Mouse (Mus musculus) G1E (cell line): ENCODE measurements at regions not wholly inside any gene's neighbourhood (a gene's known extent, or its start where the extent isn't known, plus 50 kb on each side); places are given as distances from the start of the nearest gene placed in this dataset.
A peak's percentile ranks its signal among the peaks of the same experiment; 100 is the strongest.

ENCODE experiments used
- ATAC-seq: 2 replicates; pipeline ENCODE4 v1.8.0; 2016; ENCODE audit warnings: mild to moderate bottlenecking; ENCODE audit not compliant: insufficient number of reproducible peaks, poor library complexity, low FRiP score, severe bottlenecking; ENCODE audit errors: extremely low read depth
- DNase-seq: peaks from one replicate; pipeline ENCODE4 v3.0.0; 2012; ENCODE audit warnings: low spot score
- H3K27me3 ChIP-seq: 2 replicates; pipeline ENCODE4 v1.6.1; 2012; ENCODE audit warnings: mild to moderate bottlenecking, low read length, inconsistent platforms; ENCODE audit not compliant: insufficient read depth
- H3K36me3 ChIP-seq: replicated peaks from 2 replicates; pipeline ENCODE3; 2012; ENCODE audit warnings: mild to moderate bottlenecking, inconsistent platforms
- H3K4me1 ChIP-seq: 2 replicates; pipeline ENCODE4 v1.6.1; 2012; ENCODE audit warnings: low read depth, low read length, inconsistent platforms, mixed read lengths; ENCODE audit not compliant: insufficient read depth
- H3K4me3 ChIP-seq: 2 replicates; pipeline ENCODE4 v1.5.1; 2012; ENCODE audit warnings: low read depth, mild to moderate bottlenecking, inconsistent platforms, low read length, moderate library complexity, mixed read lengths
- H3K9me3 ChIP-seq: replicated peaks from 2 replicates; pipeline ENCODE4 v1.6.1; 2012; ENCODE audit warnings: inconsistent platforms
- CTCF ChIP-seq: IDR thresholded peaks from 2 replicates; pipeline ENCODE4 v1.5.1; 2012; ENCODE audit warnings: low read depth, low read length, inconsistent platforms, mixed read lengths
- GATA1 ChIP-seq: IDR thresholded peaks from 2 replicates; pipeline ENCODE4 v1.6.1; 2012; ENCODE audit warnings: borderline replicate concordance, low read length, inconsistent platforms, mixed read lengths
- GATA2 ChIP-seq: IDR thresholded peaks from 2 replicates; pipeline ENCODE4 v1.6.1; 2012; ENCODE audit warnings: low read depth, low read length, inconsistent platforms, borderline replicate concordance
- POLR2AphosphoS5 ChIP-seq: IDR thresholded peaks from 2 replicates; pipeline ENCODE4 v1.6.1; 2012; ENCODE audit warnings: low read depth, low read length, inconsistent platforms; ENCODE audit not compliant: insufficient replicate concordance
- TAL1 ChIP-seq: conservative IDR thresholded peaks from 2 replicates; pipeline ENCODE4 v1.6.1; 2012; ENCODE audit warnings: low read depth, low read length, inconsistent platforms, mixed read lengths

DNA sequence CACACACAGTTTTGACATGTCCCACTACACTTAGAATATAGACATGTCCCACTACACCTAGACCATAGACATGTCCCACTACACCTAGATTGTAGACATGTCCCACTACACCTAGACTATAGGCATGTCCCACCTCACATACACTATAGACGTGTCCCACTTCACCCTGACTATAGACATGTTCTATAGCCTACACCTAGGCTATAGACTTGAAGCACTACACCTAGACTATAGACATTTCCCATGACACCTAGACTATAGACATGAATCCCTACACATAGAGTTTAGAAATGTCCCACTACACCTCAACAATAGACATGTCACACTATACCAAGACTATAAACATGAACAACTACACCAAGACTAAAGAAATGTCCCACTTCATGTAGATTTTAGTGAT is 2580.9 kb downstream of the Gm37988 start:
- TF ChIP-seq POLR2AphosphoS5 (no peak), GATA1 (no peak), TAL1 (no peak), GATA2 (no peak), CTCF (no peak)
- Histone ChIP-seq H3K9me3 (no peaks in the 10 kb centered on the region), H3K4me3 (no peak overlapping the region), H3K4me1 (no peaks in the 10 kb centered on the region; the same call in 1 of the 2 replicates), H3K27me3 (no peaks in the 10 kb centered on the region), H3K36me3 (no peaks in the 10 kb centered on the region)
- no peak for DNase-seq
- ATAC-seq = no peak

- DNase-seq (no peak), ATAC-seq (no peak)
- Histone ChIP-seq H3K9me3 (peaks cover 4% of the 10 kb centered on the region), H3K4me3 (no peak overlapping the region), H3K27me3 (no peaks in the 10 kb centered on the region), H3K36me3 (peaks cover 3% of the 10 kb centered on the region), H3K4me1 (peaks cover 9% of the 10 kb centered on the region)
- no peak for TF ChIP-seq POLR2AphosphoS5
- no peak for TF ChIP-seq GATA1
- TF ChIP-seq GATA2 = no peak
- TF ChIP-seq CTCF = no peak
- TF ChIP-seq TAL1 = no peak
These were observed 2585.8 kb downstream of the Gm37988 start for GRCm38 (mm10) chr1:7393508-7393907.

GRCm38 (mm10) chr1:7394161-7394560 is 2586.5 kb downstream of the Gm37988 start:
- ATAC-seq (no peak), DNase-seq (no peak)
- Histone ChIP-seq H3K27me3 (no peaks in the 10 kb centered on the region), H3K4me1 (peaks cover 9% of the 10 kb centered on the region), H3K36me3 (peaks cover 3% of the 10 kb centered on the region), H3K9me3 (peaks cover 4% of the 10 kb centered on the region), H3K4me3 (no peak overlapping the region)
- TF ChIP-seq GATA1 = no peak
- TF ChIP-seq GATA2 = no peak
- TF ChIP-seq CTCF = no peak
- no peak for TF ChIP-seq POLR2AphosphoS5
- no peak for TF ChIP-seq TAL1

GRCm38 (mm10) chr1:7395527-7395926 is 2587.8 kb downstream of the Gm37988 start:
- ATAC-seq (no peak), DNase-seq (no peak)
- H3K27me3 ChIP-seq = no peaks in the 10 kb centered on the region
- H3K36me3 ChIP-seq = peaks cover 3% of the 10 kb centered on the region
- peaks cover 4% of the 10 kb centered on the region for H3K9me3 ChIP-seq
- H3K4me1 ChIP-seq = peaks cover 9% of the 10 kb centered on the region
- TF ChIP-seq CTCF = no peak
- TF ChIP-seq TAL1 = no peak
- no peak for TF ChIP-seq GATA2
- no peak for TF ChIP-seq GATA1
- TF ChIP-seq POLR2AphosphoS5 = no peak
- H3K4me3 ChIP-seq = no peak overlapping the region; the same call in 1 of the 2 replicates

DNA sequence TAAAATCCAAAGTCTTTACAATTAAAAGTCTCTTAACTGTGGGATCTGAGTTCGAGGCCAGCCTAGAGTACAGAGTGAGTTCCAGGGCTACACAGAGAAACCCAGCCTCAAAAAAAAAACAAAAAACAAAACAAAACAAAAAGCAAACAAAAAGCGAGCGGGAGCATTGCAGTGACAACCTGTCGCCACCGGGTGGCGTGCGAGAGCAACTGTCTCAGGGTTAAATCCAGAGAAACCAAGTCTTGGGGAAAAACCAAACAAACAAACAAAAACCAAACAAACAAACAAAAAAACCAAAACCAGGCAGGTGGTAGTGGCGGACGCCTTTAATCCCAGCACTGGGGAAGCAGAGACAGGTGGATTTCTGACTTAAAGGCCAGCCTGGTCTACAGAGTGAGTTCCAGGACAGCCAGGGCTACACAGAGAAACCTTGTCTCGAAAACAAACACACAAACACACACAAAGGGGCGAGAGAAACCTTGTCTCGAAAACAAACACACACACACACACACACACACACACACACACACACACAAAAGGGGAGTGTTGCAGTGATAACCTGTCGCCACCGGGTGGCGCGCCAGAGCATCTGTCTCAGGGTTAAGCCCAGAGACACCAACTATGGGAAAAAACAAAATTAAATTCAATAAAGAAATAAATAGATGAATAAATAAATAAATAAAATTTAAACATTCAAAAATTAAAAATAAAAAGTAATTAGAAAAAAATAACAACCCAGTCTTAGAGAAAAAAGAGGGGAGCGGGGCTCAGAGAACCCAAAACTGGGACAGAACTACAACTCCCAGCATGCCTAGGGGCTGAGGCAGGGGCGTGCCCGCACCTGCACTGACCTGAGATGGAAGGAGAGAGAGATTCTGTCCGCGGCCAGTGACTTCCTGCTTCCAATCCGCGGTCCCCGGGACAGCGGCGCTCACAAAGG is 2589.4 kb downstream of the Gm37988 start:
- Histone ChIP-seq H3K4me1 (peaks cover 9% of the 10 kb centered on the region), H3K27me3 (no peaks in the 10 kb centered on the region), H3K9me3 (peaks cover 4% of the 10 kb centered on the region), H3K36me3 (peaks cover 3% of the 10 kb centered on the region), H3K4me3 (peak overlapping the region; percentile 90)
- DNase-seq (peak; percentile 62), ATAC-seq (peak; percentile 74)
- peak; percentile 83 for TF ChIP-seq CTCF
- TF ChIP-seq POLR2AphosphoS5 = no peak

DNA sequence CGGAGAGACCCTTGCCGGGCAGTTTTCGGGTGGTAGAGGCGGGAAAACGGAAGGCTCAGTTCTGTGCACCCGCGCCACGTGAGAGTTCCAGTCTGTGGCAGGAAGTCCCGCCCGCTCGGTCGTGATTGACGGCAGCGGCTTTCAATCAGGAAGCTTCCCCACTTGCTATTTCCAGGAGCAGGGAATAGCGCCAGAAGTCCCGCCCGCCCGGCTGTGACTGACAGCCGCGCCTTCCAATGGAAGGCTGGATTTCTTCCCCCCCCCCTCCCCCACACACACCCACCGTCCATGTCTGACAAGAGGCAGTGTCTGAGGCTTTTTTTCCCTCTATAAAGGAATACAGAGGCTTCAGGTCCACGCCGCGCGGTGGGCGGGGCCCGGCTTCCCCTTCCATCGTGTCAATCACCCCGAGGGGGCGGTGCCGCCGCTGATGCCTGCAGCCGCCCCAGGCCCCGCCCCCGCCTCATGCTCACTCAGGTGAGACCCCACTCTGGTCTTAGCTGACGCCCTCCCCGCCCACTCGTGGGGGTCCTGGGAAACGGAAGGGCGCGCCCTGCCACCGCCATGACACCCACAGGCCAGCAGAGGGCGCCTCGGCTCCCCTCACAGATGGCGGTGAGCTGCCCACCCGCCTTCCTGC is 2590.2 kb downstream of the Gm37988 start:
- peak overlapping the region; percentile 90 for H3K4me3 ChIP-seq
- peaks cover 9% of the 10 kb centered on the region for H3K4me1 ChIP-seq
- TF ChIP-seq GATA2 (no peak), CTCF (peak; percentile 66; the same call in 1 of the 2 replicates)
- peak; percentile 99 for DNase-seq
- peaks cover 4% of the 10 kb centered on the region for H3K9me3 ChIP-seq
- H3K36me3 ChIP-seq = peaks cover 3% of the 10 kb centered on the region
- H3K27me3 ChIP-seq = no peaks in the 10 kb centered on the region
- ATAC-seq = peak; percentile 93
